Mouse (Mus musculus) spleen, adult 2 months (tissue): ENCODE measurements at regions not wholly inside any gene's neighbourhood (a gene's known extent, or its start where the extent isn't known, plus 50 kb on each side); places are given as distances from the start of the nearest gene placed in this dataset.
"Not testable (repeated sequence)": the region's sequence is repeated elsewhere in the genome, so short reads cannot be mapped to it uniquely, and the experiment has no call there.

Experiments
- DNase-seq, 2 experiments: peaks; one replicate each; pipeline versions ENCODE4 v3.0.0 to v3.0.0-alpha.2; 2012 to 2021; ENCODE audit warnings: low spot score in 2 of 2, low read depth in 1 of 2
- H3K27ac ChIP-seq: fragments of 200-500 bp; 2 replicates; pipeline ENCODE4 v1.5.1; 2012; ENCODE audit warnings: low read length, inconsistent platforms; ENCODE audit not compliant: insufficient read depth
- H3K27me3 ChIP-seq: fragments of 200-500 bp; 2 replicates; pipeline ENCODE4 v1.6.1; 2012; ENCODE audit warnings: mild to moderate bottlenecking, moderate library complexity, low read length, inconsistent platforms; ENCODE audit not compliant: control insufficient read depth, insufficient read depth
- H3K36me3 ChIP-seq: fragments of 200-500 bp; 2 replicates; pipeline ENCODE4 v1.6.1; 2012; ENCODE audit warnings: mild to moderate bottlenecking, low read length, inconsistent platforms; ENCODE audit not compliant: control insufficient read depth, insufficient read depth
- H3K4me1 ChIP-seq: fragments of 200-500 bp; 2 replicates; pipeline ENCODE4 v1.6.1; 2011; ENCODE audit warnings: inconsistent platforms; ENCODE audit not compliant: control insufficient read depth, insufficient read depth, insufficient read length
- H3K4me3 ChIP-seq: fragments of 200-500 bp; 2 replicates; pipeline ENCODE4 v1.5.1; 2011; ENCODE audit warnings: mild to moderate bottlenecking, inconsistent platforms; ENCODE audit not compliant: insufficient read depth, insufficient read length; ENCODE audit errors: extremely low read depth
- CTCF ChIP-seq: fragments of 200-500 bp; IDR thresholded peaks from 2 replicates; pipeline ENCODE4 v1.5.1; 2011; ENCODE audit warnings: mild to moderate bottlenecking, inconsistent platforms; ENCODE audit not compliant: insufficient read depth, insufficient read length, insufficient replicate concordance; ENCODE audit errors: extremely low read depth
- POLR2A ChIP-seq: fragments of 200-500 bp; IDR thresholded peaks from 2 replicates; pipeline ENCODE4 v1.6.1; 2011; ENCODE audit warnings: low read depth, low read length, inconsistent platforms
- WGBS: fragments of 180-500 bp; shearing (Covaris S2); methylation state at CpG from one replicate; pipeline ENCODE4 v1.1.7; 2018; 5-methylcytosine and 5-hydroxymethylcytosine counted together

- Histone ChIP-seq H3K27ac (no peak overlapping the region), H3K4me3 (no peak overlapping the region), H3K4me1 (peaks cover 5% of the 10 kb centered on the region; the same call in 1 of the 2 replicates), H3K27me3 (no peaks in the 10 kb centered on the region), H3K36me3 (no peaks in the 10 kb centered on the region)
- TF ChIP-seq POLR2A, result no peak
- TF ChIP-seq CTCF, result no peak
- 11% methylated on average over 5 of the region's 5 CpGs for WGBS
- no peak for DNase-seq
These were observed 80.0 kb upstream of the Gm5148 start for GRCm38 (mm10) chr3:37804261-37804660.

- H3K27me3 ChIP-seq, H3K36me3 ChIP-seq, H3K4me1 ChIP-seq, H3K4me3 ChIP-seq, DNase-seq, H3K27ac ChIP-seq: not testable (repeated sequence)
- WGBS, result 85% methylated on average over 5 of the region's 5 CpGs
These were observed 79.5 kb upstream of the Gm5148 start for GRCm38 (mm10) chr3:37803781-37804180.

GRCm38 (mm10) chr3:37801551-37801950 is 77.3 kb upstream of the Gm5148 start:
- WGBS, result 93% methylated on average over 2 of the region's 2 CpGs

DNA sequence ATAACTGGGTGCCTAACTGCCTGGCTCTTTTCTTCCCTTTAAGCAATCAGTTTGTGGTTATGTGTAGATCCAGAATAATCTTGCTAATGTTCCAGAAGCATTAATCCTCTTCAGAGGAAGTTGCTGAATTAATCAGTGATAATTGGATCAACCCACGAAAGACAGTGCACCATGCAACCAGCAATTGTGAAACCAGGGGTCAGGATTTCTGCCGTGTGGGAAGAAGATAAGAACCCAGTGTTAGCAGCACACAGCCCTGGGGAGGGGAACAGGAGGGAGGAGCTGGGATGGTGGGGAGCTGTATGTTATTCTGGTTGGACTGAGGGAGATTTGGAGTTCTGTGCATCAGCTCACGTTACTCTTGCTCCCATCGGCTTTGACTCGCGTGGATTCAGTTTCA is 75.5 kb upstream of the Gm5148 start:
- Histone ChIP-seq H3K27me3 (no peaks in the 10 kb centered on the region), H3K4me3 (no peak overlapping the region), H3K4me1 (0 out of 2 replicates have a peak, but pooled peaks cover 5% of the 10 kb centered on the region), H3K36me3 (no peaks in the 10 kb centered on the region), H3K27ac (no peak overlapping the region)
- no peak for TF ChIP-seq CTCF
- TF ChIP-seq POLR2A, result no peak
- WGBS, result 84% methylated on average over 6 of the region's 6 CpGs
- no peak for DNase-seq

More at GRCm38 (mm10) chr3:37801551-37801950, 77.3 kb upstream of the Gm5148 start:
- peaks cover 5% of the 10 kb centered on the region; the same call in 1 of the 2 replicates for H3K4me1 ChIP-seq
- TF ChIP-seq CTCF (no peak), POLR2A (no peak)
- no peak overlapping the region for H3K4me3 ChIP-seq
- no peaks in the 10 kb centered on the region for H3K36me3 ChIP-seq
- H3K27me3 ChIP-seq, result no peaks in the 10 kb centered on the region
- DNase-seq, result no peak
- no peak overlapping the region for H3K27ac ChIP-seq

DNA sequence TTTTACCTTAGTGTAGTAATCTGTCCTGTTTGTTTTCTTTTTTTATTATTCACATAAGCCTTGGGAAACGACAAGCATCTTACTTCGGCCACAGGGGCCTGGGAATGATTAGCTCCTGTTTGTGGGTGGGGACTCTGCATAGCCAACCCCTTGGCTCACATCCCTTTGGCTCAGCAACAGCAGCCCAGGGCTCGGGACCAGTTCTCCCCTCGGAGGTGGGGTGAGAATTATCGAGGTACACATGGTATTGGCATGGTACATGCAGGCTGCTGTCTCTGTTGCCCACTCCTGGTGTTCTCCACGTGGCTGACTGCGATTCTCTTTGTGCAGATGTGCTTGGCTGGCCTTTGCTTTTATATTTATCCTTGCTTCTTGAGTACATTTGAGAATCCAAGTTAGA is 65.4 kb upstream of the Gm5148 start:
- no peak for DNase-seq
- TF ChIP-seq CTCF (no peak), POLR2A (no peak)
- WGBS, result 87% methylated on average over 7 of the region's 7 CpGs
- Histone ChIP-seq H3K4me3 (no peak overlapping the region), H3K36me3 (no peaks in the 10 kb centered on the region), H3K27me3 (no peaks in the 10 kb centered on the region), H3K4me1 (no peaks in the 10 kb centered on the region), H3K27ac (no peak overlapping the region)

GRCm38 (mm10) chr3:37789143-37789697 is 64.9 kb upstream of the Gm5148 start:
- Histone ChIP-seq H3K27me3 (no peaks in the 10 kb centered on the region), H3K4me3 (no peak overlapping the region), H3K36me3 (no peaks in the 10 kb centered on the region), H3K27ac (no peak overlapping the region), H3K4me1 (no peaks in the 10 kb centered on the region)
- no peak for DNase-seq
- 93% methylated on average over 11 of the region's 11 CpGs for WGBS
- TF ChIP-seq CTCF (no peak), POLR2A (no peak)

- Histone ChIP-seq H3K4me1 (no peaks in the 10 kb centered on the region), H3K4me3 (no peak overlapping the region), H3K27ac (no peak overlapping the region), H3K36me3 (no peaks in the 10 kb centered on the region), H3K27me3 (no peaks in the 10 kb centered on the region)
- DNase-seq, result no peak
- WGBS, result 64% methylated on average over 9 of the region's 9 CpGs
- TF ChIP-seq POLR2A, result no peak
- TF ChIP-seq CTCF, result no peak
These were observed 64.1 kb upstream of the Gm5148 start for GRCm38 (mm10) chr3:37788366-37788765.
